14 mouse cellular contexts compared by ENCODE assay signal in genomic region chr9:98583852-98584251, GRCm38 (mm10).
"Had no signal": no experiment of that assay in that cellular context is flagged by ENCODE, and none has a peak within 500 bp of the region (broad histone marks: within the 10 kb centered on the region; RNA-seq: fewer than 3 reads in every experiment).

No protein-coding gene starts in this region.

- H3K27ac ChIP-seq: limb, embryonic 15.5 days; macrophage; midbrain, embryonic 13.5 days; neural tube, embryonic 15.5 days had no signal

- H3K9me3 ChIP-seq: limb, embryonic 15.5 days; midbrain, embryonic 13.5 days; neural tube, embryonic 15.5 days had no signal

- H3K4me1 ChIP-seq: limb, embryonic 15.5 days; midbrain, embryonic 13.5 days; neural tube, embryonic 15.5 days had no signal

- H3K4me3 ChIP-seq: limb, embryonic 15.5 days; midbrain, embryonic 13.5 days; myocyte; neural tube, embryonic 15.5 days had no signal

- H3K9ac ChIP-seq: limb, embryonic 15.5 days; midbrain, embryonic 13.5 days; neural tube, embryonic 15.5 days had no signal

- H3K4me2 ChIP-seq: limb, embryonic 15.5 days; midbrain, embryonic 13.5 days; neural tube, embryonic 15.5 days had no signal

- ATAC-seq: intestine, embryonic 16.5 days; midbrain, embryonic 13.5 days had no signal

- H3K27me3 ChIP-seq: limb, embryonic 15.5 days; midbrain, embryonic 13.5 days; neural tube, embryonic 15.5 days had no signal

- DNase-seq: kidney, adult 8-10 months; kidney, postnatal 36 days; layer of hippocampus, adult 9-11 months; layer of hippocampus, postnatal 36 days; lung, postnatal 14 days; right cerebral cortex, adult 18-20 months; right cerebral cortex, postnatal 25 days; thymus, postnatal 4 days had no signal
